Mouse (Mus musculus) heart, embryonic 15.5 days (tissue): ENCODE measurements at regions not wholly inside any gene's neighbourhood (a gene's known extent, or its start where the extent isn't known, plus 50 kb on each side); places are given as distances from the start of the nearest gene placed in this dataset.
A peak's percentile ranks its signal among the peaks of the same experiment; 100 is the strongest.

Experiments
- ATAC-seq: fragments of 200-750 bp; cut with Nextera tagmentation; replicated peaks from 2 replicates; pipeline ENCODE4 v1.8.0; 2017; ENCODE audit warnings: low read depth, moderate TSS enrichment; ENCODE audit not compliant: insufficient number of reproducible peaks, insufficient read depth, low FRiP score
- H3K27ac ChIP-seq: fragments of 300-500 bp; sonication (generic); 2 replicates; pipeline ENCODE4 v1.5.1; 2015; ENCODE audit warnings: mild to moderate bottlenecking, inconsistent platforms
- H3K27me3 ChIP-seq: fragments of 300-500 bp; sonication (generic); 2 replicates; pipeline ENCODE4 v1.6.1; 2015; ENCODE audit warnings: inconsistent platforms
- H3K36me3 ChIP-seq: fragments of 300-500 bp; sonication (generic); 2 replicates; pipeline ENCODE4 v1.6.1; 2015; ENCODE audit warnings: mild to moderate bottlenecking, inconsistent platforms
- H3K4me1 ChIP-seq: fragments of 300-500 bp; sonication (generic); replicated peaks from 2 replicates; pipeline ENCODE4 v1.6.1; 2015; ENCODE audit warnings: inconsistent platforms
- H3K4me2 ChIP-seq: fragments of 300-500 bp; sonication (generic); 2 replicates; pipeline ENCODE4 v1.6.1; 2015; ENCODE audit warnings: inconsistent platforms, mild to moderate bottlenecking, moderate library complexity
- H3K4me3 ChIP-seq: fragments of 300-500 bp; sonication (generic); 2 replicates; pipeline ENCODE4 v1.5.1; 2015; ENCODE audit warnings: mild to moderate bottlenecking, inconsistent platforms
- H3K9ac ChIP-seq: fragments of 300-500 bp; sonication (generic); 2 replicates; pipeline ENCODE4 v1.6.1; 2015; ENCODE audit warnings: mild to moderate bottlenecking, inconsistent platforms
- H3K9me3 ChIP-seq: fragments of 300-500 bp; sonication (generic); replicated peaks from 2 replicates; pipeline ENCODE4 v1.6.1; 2016; ENCODE audit warnings: inconsistent platforms
- WGBS: fragments of 180-500 bp; shearing (Covaris S2); methylation state at CpG from one replicate; pipeline ENCODE4 v1.1.7; 2015; ENCODE audit warnings: mixed read lengths; 5-methylcytosine and 5-hydroxymethylcytosine counted together

- no peak for ATAC-seq
- H3K9ac ChIP-seq, result no peak overlapping the region
- no peaks in the 10 kb centered on the region for H3K36me3 ChIP-seq
Measured at GRCm38 (mm10) chr1:186909518-186910105, 57.6 kb upstream of the D1Pas1 start.

DNA sequence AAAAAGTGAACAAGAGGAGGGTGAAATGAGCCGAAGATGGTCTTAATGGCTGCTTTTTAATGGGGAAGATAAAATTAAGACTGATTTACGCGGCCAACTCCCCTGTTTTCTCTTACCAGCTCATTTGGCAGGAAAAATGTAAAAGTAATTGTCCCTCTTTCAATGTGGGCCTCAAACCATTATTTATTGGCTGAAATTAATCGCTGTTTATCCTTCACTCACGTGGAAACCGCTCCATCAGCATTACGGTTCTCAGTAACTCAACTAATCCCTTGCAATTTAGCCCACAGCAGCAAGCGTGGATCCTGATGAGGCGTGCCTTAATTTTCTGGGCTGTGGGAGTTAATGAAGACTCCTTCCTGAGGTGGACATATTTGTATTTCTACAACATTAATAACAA lies 58.1 kb upstream of the D1Pas1 start:
- H3K4me3 ChIP-seq, result no peak overlapping the region
- WGBS, result 89% methylated on average over 9 of the region's 9 CpGs

More at GRCm38 (mm10) chr1:186909518-186910105, 57.6 kb upstream of the D1Pas1 start:
- Histone ChIP-seq H3K4me3 (no peak overlapping the region), H3K4me2 (no peak overlapping the region), H3K27ac (no peak overlapping the region), H3K9me3 (no peaks in the 10 kb centered on the region), H3K27me3 (no peaks in the 10 kb centered on the region), H3K4me1 (no peaks in the 10 kb centered on the region)
- WGBS, result 55% methylated on average over 9 of the region's 9 CpGs

GRCm38 (mm10) chr1:186907409-186908170 lies 59.6 kb upstream of the D1Pas1 start:
- Histone ChIP-seq H3K4me1 (no peaks in the 10 kb centered on the region), H3K36me3 (no peaks in the 10 kb centered on the region), H3K4me3 (no peak overlapping the region), H3K9me3 (no peaks in the 10 kb centered on the region), H3K4me2 (no peak overlapping the region), H3K27ac (no peak overlapping the region), H3K9ac (no peak overlapping the region), H3K27me3 (no peaks in the 10 kb centered on the region)
- WGBS, result 81% methylated on average over 9 of the region's 10 CpGs
- no peak for ATAC-seq

More for the DNA sequence above, 58.1 kb upstream of the D1Pas1 start:
- no peak for ATAC-seq
- no peak overlapping the region for H3K9ac ChIP-seq
- no peaks in the 10 kb centered on the region for H3K4me1 ChIP-seq
- H3K4me2 ChIP-seq, result no peak overlapping the region
- H3K27me3 ChIP-seq, result no peaks in the 10 kb centered on the region
- no peak overlapping the region for H3K27ac ChIP-seq
- no peaks in the 10 kb centered on the region for H3K9me3 ChIP-seq
- H3K36me3 ChIP-seq, result no peaks in the 10 kb centered on the region

DNA sequence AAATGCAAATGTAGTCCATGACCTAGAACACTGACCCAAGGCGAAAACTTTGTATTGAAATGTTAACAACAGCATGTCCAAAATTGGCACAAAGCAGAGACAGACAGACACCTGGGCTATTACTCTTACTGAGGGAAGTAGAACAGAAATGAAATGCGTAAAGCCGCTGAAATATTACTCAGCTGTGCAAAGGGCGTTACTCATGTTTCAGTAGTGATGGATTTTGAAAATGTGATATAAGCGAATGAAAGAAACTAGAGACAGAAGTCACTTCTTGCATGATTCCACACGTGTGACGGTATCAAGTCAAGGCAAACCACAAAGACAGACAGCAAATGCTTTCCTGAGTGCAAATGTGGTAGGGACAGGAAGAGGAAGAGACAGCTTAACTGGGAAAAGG lies 61.3 kb upstream of the D1Pas1 start:
- no peaks in the 10 kb centered on the region for H3K4me1 ChIP-seq
- H3K9me3 ChIP-seq, result no peaks in the 10 kb centered on the region
- 84% methylated on average over 7 of the region's 7 CpGs for WGBS
- H3K27ac ChIP-seq, result no peak overlapping the region
- H3K9ac ChIP-seq, result no peak overlapping the region
- H3K27me3 ChIP-seq, result no peaks in the 10 kb centered on the region
- no peak overlapping the region for H3K4me3 ChIP-seq
- H3K36me3 ChIP-seq, result no peaks in the 10 kb centered on the region
- H3K4me2 ChIP-seq, result no peak overlapping the region
- no peak for ATAC-seq

DNA sequence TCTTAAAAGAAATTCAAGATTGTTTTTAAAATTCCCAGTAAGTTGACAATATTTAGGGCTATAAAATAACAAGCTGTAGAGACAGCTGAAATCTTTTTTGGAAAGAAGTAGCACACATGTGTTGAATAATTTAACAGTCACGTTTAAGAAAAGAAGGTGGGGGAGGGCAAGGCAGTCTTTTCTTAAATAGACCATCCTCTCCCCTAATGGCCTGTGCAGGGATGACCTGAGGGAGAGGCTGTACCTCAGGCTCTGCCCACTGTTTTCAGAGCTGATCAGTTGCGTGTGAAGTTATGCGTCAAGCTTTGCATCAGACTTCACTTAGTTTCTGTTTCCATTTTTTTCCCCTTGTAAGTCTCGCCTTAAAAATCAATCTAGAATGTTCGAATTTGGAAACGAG lies 65.7 kb upstream of the D1Pas1 start:
- no peak overlapping the region for H3K27ac ChIP-seq
- no peak overlapping the region for H3K4me2 ChIP-seq
- H3K9me3 ChIP-seq, result no peaks in the 10 kb centered on the region
- H3K4me3 ChIP-seq, result no peak overlapping the region
- no peaks in the 10 kb centered on the region for H3K4me1 ChIP-seq
- WGBS, result 78% methylated on average over 6 of the region's 6 CpGs
- H3K36me3 ChIP-seq, result no peaks in the 10 kb centered on the region
- no peaks in the 10 kb centered on the region for H3K27me3 ChIP-seq
- no peak for ATAC-seq
- H3K9ac ChIP-seq, result no peak overlapping the region

GRCm38 (mm10) chr1:186898203-186898602 lies 69.0 kb upstream of the D1Pas1 start:
- no peaks in the 10 kb centered on the region for H3K4me1 ChIP-seq
- no peak overlapping the region for H3K4me2 ChIP-seq
- no peak overlapping the region for H3K4me3 ChIP-seq
- H3K27me3 ChIP-seq, result no peaks in the 10 kb centered on the region
- WGBS, result 75% methylated on average over 8 of the region's 8 CpGs
- no peak overlapping the region for H3K9ac ChIP-seq
- H3K36me3 ChIP-seq, result no peaks in the 10 kb centered on the region
- no peak for ATAC-seq
- no peaks in the 10 kb centered on the region for H3K9me3 ChIP-seq
- H3K27ac ChIP-seq, result no peak overlapping the region

DNA sequence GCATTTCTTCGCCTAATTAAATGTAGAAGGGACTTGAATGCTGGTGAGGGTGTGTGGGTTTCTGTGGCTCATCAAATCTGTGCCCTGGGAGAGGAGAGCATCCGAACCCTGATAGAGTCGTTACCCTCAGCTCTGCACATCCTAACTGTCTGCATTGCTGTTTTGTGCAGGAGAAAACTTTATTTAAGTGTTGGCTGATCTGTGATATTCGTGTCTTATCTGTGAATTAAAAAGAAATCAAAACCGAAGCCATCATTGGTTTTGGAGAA lies 77.7 kb upstream of the D1Pas1 start:
- peaks cover 8% of the 10 kb centered on the region; the same call in 1 of the 2 replicates for H3K4me1 ChIP-seq
- peak overlapping the region; percentile 87 for H3K27ac ChIP-seq
- H3K36me3 ChIP-seq, result no peaks in the 10 kb centered on the region
- no peak overlapping the region for H3K4me2 ChIP-seq
- H3K9ac ChIP-seq, result no peak overlapping the region
- no peak for ATAC-seq
- H3K4me3 ChIP-seq, result no peak overlapping the region
- H3K9me3 ChIP-seq, result no peaks in the 10 kb centered on the region
- no peaks in the 10 kb centered on the region for H3K27me3 ChIP-seq
- whole genome bisulfite sequencing, result 68% methylated on average over 5 of the region's 5 CpGs

DNA sequence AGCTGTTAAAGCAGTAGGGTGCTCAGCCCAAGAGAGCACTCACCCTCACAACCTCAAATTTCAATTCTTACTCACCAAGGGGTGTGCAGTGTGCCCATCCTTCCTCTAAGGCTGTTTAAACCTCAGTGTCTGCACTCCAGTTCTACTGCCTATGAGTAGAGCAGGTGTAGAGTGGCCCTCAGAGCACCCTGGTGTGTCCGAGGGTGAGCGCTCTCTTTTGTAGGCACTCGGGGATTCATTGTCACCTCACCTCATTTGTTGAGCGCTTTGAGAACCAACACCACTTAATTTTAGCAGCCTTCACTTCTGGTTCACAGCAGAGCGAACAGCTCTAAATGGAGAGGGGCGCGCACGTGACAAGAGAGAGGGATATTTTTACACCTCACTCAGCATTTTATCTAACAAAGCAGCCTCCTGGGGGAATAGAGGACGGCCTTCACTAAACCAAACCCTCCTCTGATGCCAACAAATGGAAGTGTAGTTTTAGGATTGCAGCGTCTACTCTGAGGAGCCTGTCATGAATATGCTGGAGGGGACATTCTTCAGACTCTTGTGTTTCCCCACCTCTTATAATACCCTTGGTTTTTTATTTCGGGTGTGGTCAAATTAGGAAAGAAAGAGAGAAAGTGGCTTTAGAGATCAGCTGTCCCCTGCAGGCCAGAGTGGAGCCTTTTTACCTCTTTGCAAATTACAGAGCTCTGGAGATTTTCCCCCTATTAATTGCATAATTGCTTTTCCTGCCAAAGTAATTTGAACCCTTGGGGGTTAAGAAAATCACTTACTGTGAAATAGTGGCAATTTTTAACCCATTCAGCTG lies 78.2 kb upstream of the D1Pas1 start:
- Histone ChIP-seq H3K27ac (peak overlapping the region; percentile 87), H3K4me1 (peaks cover 8% of the 10 kb centered on the region; the same call in 1 of the 2 replicates), H3K4me2 (peak overlapping the region; percentile 30), H3K36me3 (no peaks in the 10 kb centered on the region), H3K27me3 (no peaks in the 10 kb centered on the region), H3K4me3 (peak overlapping the region; percentile 11; the same call in 1 of the 2 replicates), H3K9ac (no peak overlapping the region), H3K9me3 (no peaks in the 10 kb centered on the region)
- peak; percentile 76 for ATAC-seq
- 38% methylated on average over 11 of the region's 11 CpGs for WGBS

DNA sequence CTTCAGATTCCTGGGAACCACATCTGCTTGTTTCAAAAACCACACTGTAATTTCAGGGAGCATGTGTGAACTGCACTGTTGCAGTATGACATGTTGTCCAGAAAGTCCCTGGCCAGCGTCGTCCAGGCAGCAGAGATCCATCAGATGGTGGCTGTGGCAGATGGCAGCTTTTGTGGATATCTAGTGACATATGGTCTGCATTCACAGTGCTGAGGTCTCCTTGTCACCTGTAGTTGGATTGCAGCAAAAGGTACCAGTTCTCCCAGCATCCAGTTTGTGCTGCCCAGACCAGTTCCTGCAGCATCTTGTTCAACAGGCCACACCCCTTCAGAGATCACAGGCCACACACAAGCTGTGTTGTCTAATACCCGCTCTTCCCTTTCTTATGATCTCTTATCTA lies 80.1 kb upstream of the D1Pas1 start:
- Histone ChIP-seq H3K4me2 (no peak overlapping the region), H3K9me3 (no peaks in the 10 kb centered on the region), H3K27me3 (no peaks in the 10 kb centered on the region), H3K9ac (no peak overlapping the region), H3K27ac (no peak overlapping the region), H3K4me3 (no peak overlapping the region), H3K4me1 (peaks cover 8% of the 10 kb centered on the region; the same call in 1 of the 2 replicates), H3K36me3 (no peaks in the 10 kb centered on the region)
- WGBS, result 73% methylated on average over 3 of the region's 3 CpGs
- no peak for ATAC-seq

DNA sequence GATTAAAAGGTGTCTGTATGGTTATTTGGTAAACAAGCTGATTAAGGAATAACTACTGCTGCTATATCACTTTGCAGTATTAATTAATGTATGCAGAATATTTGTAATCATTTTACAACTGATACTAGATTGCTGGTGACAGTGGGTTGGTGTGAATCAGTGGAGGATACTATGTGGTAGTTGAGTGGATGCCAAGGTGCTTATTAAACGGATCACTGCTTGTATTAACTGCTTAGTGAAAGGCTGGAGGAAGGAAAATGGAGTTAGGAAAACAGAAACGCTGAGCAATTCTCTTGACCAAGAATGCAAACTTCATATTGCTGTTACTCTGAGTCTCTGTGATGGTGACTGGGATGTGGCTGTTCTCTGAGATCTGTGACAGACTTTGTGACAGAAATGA lies 86.8 kb upstream of the D1Pas1 start:
- Histone ChIP-seq H3K36me3 (no peaks in the 10 kb centered on the region), H3K27me3 (no peaks in the 10 kb centered on the region), H3K9ac (no peak overlapping the region), H3K4me1 (no peaks in the 10 kb centered on the region), H3K4me2 (no peak overlapping the region), H3K27ac (no peak overlapping the region), H3K4me3 (no peak overlapping the region), H3K9me3 (no peaks in the 10 kb centered on the region)
- ATAC-seq, result no peak
- WGBS, result 76% methylated on average over 2 of the region's 2 CpGs

GRCm38 (mm10) chr1:186860608-186861444 lies 106.4 kb upstream of the D1Pas1 start:
- Histone ChIP-seq H3K4me3 (no peak overlapping the region), H3K36me3 (no peaks in the 10 kb centered on the region), H3K27ac (no peak overlapping the region), H3K4me1 (no peaks in the 10 kb centered on the region), H3K9me3 (no peaks in the 10 kb centered on the region), H3K27me3 (no peaks in the 10 kb centered on the region), H3K9ac (no peak overlapping the region), H3K4me2 (no peak overlapping the region)
- 81% methylated on average over 10 of the region's 10 CpGs for WGBS
- ATAC-seq, result no peak
